Mouse (Mus musculus) forebrain, embryonic 11.5 days (tissue): ENCODE results near the gene Dgki. TPM values are rescaled to one million over a fixed set of nuclear protein-coding genes. Genes with fewer than 3 reads are reported as not detected.

Source experiments
- ATAC-seq: fragments of 200-750 bp; cut with Nextera tagmentation; replicated peaks from 2 replicates; pipeline ENCODE4 v1.8.0; 2017; ENCODE audit warnings: moderate TSS enrichment; ENCODE audit not compliant: low FRiP score
- DNase-seq: peaks from one replicate; pipeline ENCODE4 v3.0.0-alpha.2; 2017; ENCODE audit warnings: low spot score
- H3K27ac ChIP-seq: fragments of 300-500 bp; sonication (generic); 2 replicates; pipeline ENCODE4 v1.5.1; 2014; ENCODE audit warnings: low read depth, low read length
- H3K27me3 ChIP-seq: fragments of 300-500 bp; sonication (generic); 2 replicates; pipeline ENCODE4 v1.6.1; 2014; ENCODE audit warnings: mild to moderate bottlenecking, low read length, mixed read lengths; ENCODE audit not compliant: control insufficient read depth, insufficient read depth
- H3K36me3 ChIP-seq: fragments of 300-500 bp; sonication (generic); 2 replicates; pipeline ENCODE4 v1.6.1; 2014; ENCODE audit warnings: mild to moderate bottlenecking, low read length, moderate library complexity, mixed read lengths; ENCODE audit not compliant: control insufficient read depth, insufficient read depth
- H3K4me1 ChIP-seq: fragments of 300-500 bp; sonication (generic); replicated peaks from 2 replicates; pipeline ENCODE4 v1.6.1; 2014; ENCODE audit warnings: low read length, mixed read lengths; ENCODE audit not compliant: control insufficient read depth, insufficient read depth
- H3K4me2 ChIP-seq: fragments of 300-500 bp; sonication (generic); 2 replicates; pipeline ENCODE4 v1.6.1; 2014; ENCODE audit warnings: low read depth, mild to moderate bottlenecking, low read length, moderate library complexity, mixed read lengths; ENCODE audit not compliant: severe bottlenecking
- H3K4me3 ChIP-seq: fragments of 300-500 bp; sonication (generic); 2 replicates; pipeline ENCODE4 v1.5.1; 2014; ENCODE audit warnings: low read depth, low read length
- H3K9ac ChIP-seq: fragments of 300-500 bp; sonication (generic); 2 replicates; pipeline ENCODE4 v1.6.1; 2014; ENCODE audit warnings: low read length
- H3K9me3 ChIP-seq: fragments of 300-500 bp; sonication (generic); 2 replicates; pipeline ENCODE4 v1.6.1; 2016; ENCODE audit warnings: low read length, mixed read lengths; ENCODE audit not compliant: control insufficient read depth
- WGBS: fragments of 180-500 bp; shearing (Covaris S2); extraction: QIAGEN DNeasy Blood & Tissue Kit; methylation state at CpG from one replicate; pipeline ENCODE4 v1.1.7; 2014; 5-methylcytosine and 5-hydroxymethylcytosine counted together
- polyA plus RNA-seq: library from polyadenylated mRNA; unstranded; fragments of >200 nt; fragmentation: Nextera tagmentation; extraction: Ambion mirVana; gene quantifications from 2 replicates; pipeline ENCODE4 v1.2.1, GENCODE M21; 2014

Gene Dgki
- polyA plus RNA-seq, 1 experiment from 2014 or later = 2.8 TPM

DNA sequence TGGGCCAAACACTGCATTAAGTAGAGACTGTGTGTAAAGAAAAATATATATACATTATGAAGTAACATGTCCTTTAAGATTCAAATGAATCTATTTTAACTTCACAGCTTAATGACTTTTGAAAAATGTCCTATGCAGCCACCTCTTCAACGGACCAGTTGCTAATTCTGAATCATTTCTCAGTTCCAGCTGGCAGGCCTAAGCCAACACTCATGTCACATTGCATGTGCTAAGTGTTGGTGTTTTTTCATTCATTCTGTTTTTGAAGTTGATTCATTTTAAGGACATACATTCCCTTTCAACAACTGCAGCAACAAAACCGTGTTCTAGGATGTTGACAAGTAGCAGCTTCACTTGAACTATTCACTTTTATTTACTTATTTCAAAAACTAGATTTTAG is 484.0 kb downstream of the Dgki start:
- H3K36me3 ChIP-seq = no peaks in the 10 kb centered on the region
- ATAC-seq = no peak
- no peaks in the 10 kb centered on the region for H3K9me3 ChIP-seq
- no peak overlapping the region for H3K9ac ChIP-seq
- H3K4me2 ChIP-seq = no peak overlapping the region
- H3K27me3 ChIP-seq = no peaks in the 10 kb centered on the region
- DNase-seq = no peak
- H3K4me1 ChIP-seq = no peaks in the 10 kb centered on the region; the same call in 1 of the 2 replicates
- H3K27ac ChIP-seq = no peak overlapping the region
- H3K4me3 ChIP-seq = no peak overlapping the region
- 84% methylated on average over 2 of the region's 2 CpGs for WGBS

DNA sequence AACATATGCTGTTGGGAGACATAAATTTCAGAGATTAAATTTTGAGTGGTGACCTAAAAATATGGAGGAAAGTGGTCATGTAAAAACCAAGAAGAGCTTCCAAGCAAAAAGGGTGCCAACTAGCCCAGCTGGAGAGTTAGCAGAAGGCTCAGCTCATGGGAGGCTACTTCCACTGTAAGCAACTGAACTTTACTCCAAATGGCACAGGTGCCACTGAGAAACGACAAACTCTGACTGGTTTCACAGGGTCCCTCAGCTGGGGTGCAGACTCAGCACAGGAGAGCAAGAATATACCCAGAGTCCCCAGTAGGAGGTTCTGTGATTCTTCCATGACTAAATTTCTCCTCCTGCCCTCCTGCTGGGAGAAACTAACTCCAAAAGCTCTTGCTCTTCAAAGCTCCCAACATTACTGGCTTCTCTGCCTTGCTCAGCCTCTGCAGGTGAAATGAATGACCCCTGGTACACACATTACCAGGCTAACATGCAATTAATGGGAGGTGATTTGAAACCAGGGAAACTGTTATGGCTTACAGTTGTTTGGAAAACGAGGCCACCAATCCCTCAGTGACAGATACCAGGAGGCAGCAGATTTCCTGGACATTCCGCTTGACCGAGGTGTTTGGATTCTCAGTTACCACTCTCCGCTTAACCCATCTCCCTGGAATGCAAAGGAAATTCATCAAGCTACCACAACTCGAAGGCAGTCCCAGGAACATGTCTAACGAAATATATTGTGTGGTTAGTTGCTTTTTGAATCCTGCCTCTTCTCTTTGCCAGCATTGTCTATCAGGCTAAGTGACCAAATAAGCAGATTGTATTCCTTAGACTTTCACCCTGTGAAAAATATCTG is 487.1 kb downstream of the Dgki start:
- Histone ChIP-seq H3K27ac (no peak overlapping the region), H3K27me3 (no peaks in the 10 kb centered on the region), H3K36me3 (no peaks in the 10 kb centered on the region), H3K4me2 (no peak overlapping the region), H3K4me3 (no peak overlapping the region), H3K9ac (no peak overlapping the region), H3K4me1 (peaks cover 4% of the 10 kb centered on the region; the same call in 1 of the 2 replicates), H3K9me3 (no peaks in the 10 kb centered on the region)
- 82% methylated on average over 7 of the region's 7 CpGs for WGBS
- ATAC-seq (no peak), DNase-seq (no peak)

DNA sequence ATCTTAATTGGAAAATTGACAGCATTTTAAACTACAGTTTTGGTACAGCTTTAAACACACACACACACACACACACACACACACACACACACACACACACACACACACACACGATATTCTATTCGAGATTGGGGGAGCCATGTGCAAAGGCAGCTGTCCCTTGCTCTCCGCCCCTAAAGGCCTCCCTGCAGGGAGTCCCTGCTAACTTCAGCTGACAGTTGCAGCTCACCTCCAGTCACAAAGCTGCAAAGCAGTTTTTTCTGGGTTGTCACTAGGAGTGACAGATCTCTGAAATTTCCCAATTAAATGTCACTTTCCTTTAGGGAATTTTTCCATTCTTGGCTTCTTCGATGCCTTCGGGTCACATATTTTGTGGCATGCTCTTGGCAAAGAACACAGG is 489.5 kb downstream of the Dgki start:
- peaks cover 3% of the 10 kb centered on the region; the same call in 1 of the 2 replicates for H3K27me3 ChIP-seq
- H3K9me3 ChIP-seq = no peaks in the 10 kb centered on the region
- peaks cover 5% of the 10 kb centered on the region; the same call in 1 of the 2 replicates for H3K4me1 ChIP-seq
- H3K4me2 ChIP-seq = peak overlapping the region; percentile 78
- no peak overlapping the region for H3K27ac ChIP-seq
- ATAC-seq (0 out of 2 replicates have a peak, but pooled peaks have one; percentile 15), DNase-seq (no peak)
- H3K9ac ChIP-seq = peak overlapping the region; percentile 80; the same call in 1 of the 2 replicates
- peak overlapping the region; percentile 52 for H3K4me3 ChIP-seq
- 7% methylated on average over 5 of the region's 5 CpGs for WGBS
- H3K36me3 ChIP-seq = no peaks in the 10 kb centered on the region

DNA sequence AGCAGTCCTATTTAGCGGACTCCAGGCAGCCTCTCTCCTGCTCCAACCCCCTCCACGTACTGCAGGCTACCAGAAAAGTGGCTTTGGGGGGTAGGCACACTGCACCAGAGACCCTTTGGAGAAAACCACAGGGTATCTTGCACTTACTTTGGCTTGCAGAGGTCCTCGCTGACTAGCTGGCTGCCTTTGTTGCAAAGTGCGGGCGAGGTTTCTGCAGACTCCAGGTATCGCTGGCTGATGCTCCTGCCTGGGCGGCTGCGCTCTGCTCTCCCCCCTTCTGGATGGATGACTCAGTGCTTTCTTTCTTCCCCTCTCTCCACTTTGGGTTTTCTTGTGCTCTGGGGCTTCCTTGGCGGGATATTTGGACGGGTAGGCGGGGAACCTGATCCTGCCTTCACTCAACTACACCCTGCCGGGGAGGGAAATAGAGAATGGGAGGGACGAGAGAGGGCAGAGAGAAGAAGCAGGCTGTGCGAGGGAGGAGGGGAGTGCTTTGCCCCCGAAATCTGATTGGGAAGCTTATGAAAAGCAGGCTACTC is 490.2 kb downstream of the Dgki start, which contains the start of gene Ptn:
Ptn (minus strand) TSS at position 474 of the 539 bp plus-strand sequence.
- peaks cover 3% of the 10 kb centered on the region; the same call in 1 of the 2 replicates for H3K27me3 ChIP-seq
- peak within 1 kb of the TSS; percentile 65 for H3K27ac ChIP-seq
- peaks cover 5% of the 10 kb centered on the region; the same call in 1 of the 2 replicates for H3K4me1 ChIP-seq
- H3K4me3 ChIP-seq = peak within 1 kb of the TSS; percentile 52
- 0% methylated on average over 15 of the region's 15 CpGs for WGBS
- peak within 1 kb of the TSS; percentile 78 for H3K4me2 ChIP-seq
- peak within 1 kb of the TSS; percentile 80 for H3K9ac ChIP-seq
- no peaks in the 10 kb centered on the region for H3K9me3 ChIP-seq
- DNase-seq (peak; percentile 73), ATAC-seq (peak; percentile 86)
- no peaks in the 10 kb centered on the region for H3K36me3 ChIP-seq

DNA sequence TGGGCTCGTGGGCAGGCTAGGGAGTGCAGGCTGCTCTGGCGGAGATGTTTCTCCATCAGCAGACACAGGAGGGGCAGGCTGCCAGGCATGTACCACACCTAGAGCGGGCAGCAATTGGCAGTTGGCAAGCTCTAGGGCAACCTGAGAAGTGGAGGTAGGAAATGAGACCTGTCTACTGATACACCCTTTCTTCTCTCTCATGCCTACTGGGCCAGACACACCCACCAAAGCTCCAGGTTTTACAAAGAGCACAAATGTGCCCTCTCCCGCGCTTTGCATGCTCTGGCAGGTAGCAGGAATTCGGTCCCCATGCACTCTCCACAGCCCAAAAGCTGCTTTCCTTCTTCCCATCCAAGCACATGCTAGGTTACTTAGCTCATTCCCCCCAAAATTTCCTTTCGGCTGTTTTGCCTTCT is 490.7 kb downstream of the Dgki start:
- Histone ChIP-seq H3K9ac (peak overlapping the region; percentile 80), H3K4me1 (peaks cover 5% of the 10 kb centered on the region; the same call in 1 of the 2 replicates), H3K4me3 (peak overlapping the region; percentile 52), H3K9me3 (no peaks in the 10 kb centered on the region), H3K27me3 (peaks cover 3% of the 10 kb centered on the region; the same call in 1 of the 2 replicates), H3K36me3 (no peaks in the 10 kb centered on the region), H3K27ac (peak overlapping the region; percentile 65), H3K4me2 (peak overlapping the region; percentile 78)
- WGBS = under 1% methylated on average over 7 of the region's 7 CpGs
- peak; percentile 59 for DNase-seq
- peak; percentile 42 for ATAC-seq

DNA sequence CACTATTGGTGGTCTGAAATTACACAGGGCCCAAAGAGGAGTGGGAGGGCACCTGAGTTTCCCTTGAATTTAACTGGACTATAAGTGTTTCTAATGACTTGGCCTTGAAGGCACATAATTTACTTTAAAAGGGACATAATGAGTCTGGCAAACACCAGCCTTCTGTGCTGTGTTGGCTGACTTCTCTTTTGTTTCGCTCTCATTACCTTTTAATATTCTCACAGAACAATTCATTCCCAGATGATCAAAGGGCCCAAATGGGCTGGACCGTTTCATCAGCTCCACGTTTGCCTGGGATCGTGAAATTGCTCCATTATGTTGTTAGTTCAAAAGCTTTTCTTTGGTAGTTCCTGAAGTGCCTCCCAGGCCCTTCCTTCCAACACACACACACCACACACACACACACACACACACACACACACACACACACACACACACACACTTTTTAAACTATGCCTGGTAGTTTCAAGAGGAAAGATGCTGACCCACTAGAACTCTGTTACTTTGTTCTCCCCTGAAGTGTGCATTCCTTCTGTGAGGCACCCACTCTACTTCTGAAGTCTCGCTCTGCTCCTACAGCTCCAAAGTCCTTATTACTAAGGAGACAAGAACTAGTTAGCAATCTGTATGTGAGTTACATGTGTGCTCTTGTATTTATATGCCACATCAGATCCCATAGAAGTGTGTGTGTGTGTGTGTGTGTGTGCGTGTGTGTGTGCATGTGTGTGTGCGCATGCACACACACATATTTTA is 491.5 kb downstream of the Dgki start:
- Histone ChIP-seq H3K27ac (no peak overlapping the region), H3K9ac (peak overlapping the region; percentile 80), H3K4me1 (peaks cover 5% of the 10 kb centered on the region; the same call in 1 of the 2 replicates), H3K36me3 (no peaks in the 10 kb centered on the region; the same call in 1 of the 2 replicates), H3K27me3 (peaks cover 3% of the 10 kb centered on the region; the same call in 1 of the 2 replicates), H3K4me2 (peak overlapping the region; percentile 78), H3K4me3 (peak overlapping the region; percentile 52), H3K9me3 (no peaks in the 10 kb centered on the region)
- ATAC-seq = peak; percentile 26; the same call in 1 of the 2 replicates
- no peak for DNase-seq
- WGBS = 19% methylated on average over 7 of the region's 7 CpGs

DNA sequence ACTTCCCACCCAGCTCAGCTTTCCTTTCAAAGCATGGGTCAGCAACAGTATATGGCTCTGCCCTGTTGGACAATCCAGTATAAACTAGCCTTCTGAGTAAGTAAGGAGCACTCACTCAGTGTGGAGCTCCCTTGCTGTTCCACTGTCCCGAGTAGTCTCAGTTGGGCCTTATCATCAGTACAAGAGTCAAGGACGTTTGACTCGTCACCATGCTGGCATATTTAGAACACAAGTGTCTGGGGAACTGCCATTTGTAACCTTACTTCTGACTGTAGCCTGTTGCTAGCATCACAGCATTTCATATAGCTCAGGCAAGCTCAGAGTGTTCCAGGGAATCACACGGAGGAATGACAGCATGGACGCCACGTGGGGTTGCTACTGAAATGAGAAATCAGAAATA is 493.1 kb downstream of the Dgki start:
- H3K4me3 ChIP-seq = no peak overlapping the region
- H3K27me3 ChIP-seq = peaks cover 3% of the 10 kb centered on the region; the same call in 1 of the 2 replicates

DNA sequence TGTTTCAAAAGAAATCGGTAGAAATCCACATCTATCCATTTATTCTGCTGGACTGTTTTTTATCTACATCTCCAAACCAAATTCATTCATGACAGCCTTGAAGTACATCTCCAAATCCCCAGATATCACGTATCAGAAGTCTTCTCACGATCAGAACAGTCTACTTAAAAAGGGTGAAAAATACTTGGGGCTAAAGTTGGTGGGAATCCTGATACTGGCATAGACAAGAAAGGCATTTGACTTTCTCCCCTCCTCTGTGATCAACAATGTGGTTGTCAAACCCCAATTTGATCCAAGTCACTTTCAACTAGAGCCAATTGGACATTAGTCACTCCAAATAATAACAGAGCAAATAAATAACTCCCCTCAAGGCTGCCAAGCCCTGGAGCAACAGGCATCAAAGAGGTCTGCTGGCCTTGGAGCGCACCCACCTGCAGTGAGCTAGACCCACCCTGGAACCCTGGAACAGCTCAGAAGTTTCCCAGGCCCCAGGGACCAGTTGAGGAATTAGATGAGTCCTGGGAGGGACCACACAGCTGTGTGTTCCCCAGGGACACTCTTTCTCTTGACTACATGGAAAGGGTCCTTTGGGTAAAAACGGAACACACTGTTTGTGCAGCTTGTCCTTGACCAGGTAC is 499.6 kb downstream of the Dgki start:
- H3K4me3 ChIP-seq = no peak overlapping the region
- no peak overlapping the region for H3K4me2 ChIP-seq
- H3K27me3 ChIP-seq = no peaks in the 10 kb centered on the region
- no peak for DNase-seq
- no peaks in the 10 kb centered on the region; the same call in 1 of the 2 replicates for H3K36me3 ChIP-seq
- H3K4me1 ChIP-seq = peaks cover 6% of the 10 kb centered on the region
- no peaks in the 10 kb centered on the region for H3K9me3 ChIP-seq
- no peak overlapping the region for H3K27ac ChIP-seq
- WGBS = 88% methylated on average over 5 of the region's 5 CpGs
- ATAC-seq = no peak
- no peak overlapping the region for H3K9ac ChIP-seq

More for the DNA sequence above, 493.1 kb downstream of the Dgki start:
- no peak for ATAC-seq
- H3K27ac ChIP-seq = no peak overlapping the region
- H3K9ac ChIP-seq = no peak overlapping the region
- no peaks in the 10 kb centered on the region for H3K9me3 ChIP-seq
- H3K4me1 ChIP-seq = peaks cover 5% of the 10 kb centered on the region; the same call in 1 of the 2 replicates
- H3K36me3 ChIP-seq = no peaks in the 10 kb centered on the region; the same call in 1 of the 2 replicates
- WGBS = 88% methylated on average over 6 of the region's 6 CpGs
- DNase-seq = no peak
- H3K4me2 ChIP-seq = no peak overlapping the region
